In genomic region chr13:112738005-112738404, GRCm38 (mm10) we compare ENCODE assay signal across 16 mouse cellular contexts.
"Had no signal": no experiment of that assay in that cellular context is flagged by ENCODE, and none has a peak within 500 bp of the region (broad histone marks: within the 10 kb centered on the region; RNA-seq: fewer than 3 reads in every experiment).

No protein-coding gene starts in this region.

- H3K9me3 ChIP-seq: neural tube, embryonic 13.5 days; neural tube, embryonic 15.5 days; stomach, embryonic 15.5 days had no signal

- H3K36me3 ChIP-seq: neural tube, embryonic 15.5 days; stomach, embryonic 15.5 days had no signal

- DNase-seq: retina, postnatal 1 day; right cerebral cortex, adult 18-20 months; right cerebral cortex, postnatal 14 days; right cerebral cortex, postnatal 25 days; right cerebral cortex, postnatal 4 days; spleen, adult 18-20 months; thymus, adult 18-20 months; thymus, adult 2 months; thymus, postnatal 14 days; thymus, postnatal 25 days; thymus, postnatal 36 days; thymus, postnatal 4 days had no signal

- H3K27ac ChIP-seq: neural tube, embryonic 13.5 days; neural tube, embryonic 15.5 days; stomach, embryonic 15.5 days; stomach, postnatal 0 days had no signal

- H3K4me3 ChIP-seq: neural tube, embryonic 13.5 days; neural tube, embryonic 15.5 days; stomach, embryonic 15.5 days had no signal

- H3K27me3 ChIP-seq: neural tube, embryonic 13.5 days; neural tube, embryonic 15.5 days; stomach, embryonic 15.5 days had no signal

- H3K4me1 ChIP-seq: neural tube, embryonic 13.5 days; neural tube, embryonic 15.5 days had no signal
